Mouse (Mus musculus) effector memory CD4-positive, alpha-beta T cell, adult 7 months (primary cell): ENCODE results near the gene Scgb1b15. TPM values are rescaled to one million over a fixed set of nuclear protein-coding genes. Genes with fewer than 3 reads are reported as not detected.

Experiments
- polyA plus RNA-seq: library from polyadenylated mRNA; unstranded; fragments of 100-300 nt; shearing (Covaris generic); gene quantifications from one replicate; pipeline ENCODE4 v1.2.1, GENCODE M21; 2017

Scgb1b15 gene
- not detected for polyA plus RNA-seq

GRCm38 (mm10) chr7:32836254-32836653 is at the start of gene Scgb1b15:
Scgb1b15 (plus strand) TSS chr7:32836554.

GRCm38 (mm10) chr7:32829562-32829961 is 6.8 kb upstream of the Scgb1b15 start, which contains the start of gene Scgb2b15:
Scgb2b15 (minus strand) TSS chr7:32829662.

Other genes starting within 250 kb of the Scgb1b15 start
- gene Scgb2b15, start 6.9 kb upstream of the Scgb1b15 start, polyA plus RNA-seq: not detected
- not detected for gene Scgb2b17, start 220.0 kb downstream of the Scgb1b15 start, polyA plus RNA-seq
- gene Scgb1b17, start 226.9 kb downstream of the Scgb1b15 start, polyA plus RNA-seq: not detected